Mouse (Mus musculus): ENCODE results near the gene Helt. TPM values are rescaled to one million over a fixed set of nuclear protein-coding genes. Genes with fewer than 3 reads are reported as not detected.

Helt gene
- not detected for total RNA-seq (2021)
- long read RNA-seq, experiment 1, partial matches to known transcripts: 0 of 1 reads
- long read RNA-seq, experiment 1, other reads (novel, unspliced or antisense): 0 of 1 reads
- long read RNA-seq, experiment 2: 0 reads

DNA sequence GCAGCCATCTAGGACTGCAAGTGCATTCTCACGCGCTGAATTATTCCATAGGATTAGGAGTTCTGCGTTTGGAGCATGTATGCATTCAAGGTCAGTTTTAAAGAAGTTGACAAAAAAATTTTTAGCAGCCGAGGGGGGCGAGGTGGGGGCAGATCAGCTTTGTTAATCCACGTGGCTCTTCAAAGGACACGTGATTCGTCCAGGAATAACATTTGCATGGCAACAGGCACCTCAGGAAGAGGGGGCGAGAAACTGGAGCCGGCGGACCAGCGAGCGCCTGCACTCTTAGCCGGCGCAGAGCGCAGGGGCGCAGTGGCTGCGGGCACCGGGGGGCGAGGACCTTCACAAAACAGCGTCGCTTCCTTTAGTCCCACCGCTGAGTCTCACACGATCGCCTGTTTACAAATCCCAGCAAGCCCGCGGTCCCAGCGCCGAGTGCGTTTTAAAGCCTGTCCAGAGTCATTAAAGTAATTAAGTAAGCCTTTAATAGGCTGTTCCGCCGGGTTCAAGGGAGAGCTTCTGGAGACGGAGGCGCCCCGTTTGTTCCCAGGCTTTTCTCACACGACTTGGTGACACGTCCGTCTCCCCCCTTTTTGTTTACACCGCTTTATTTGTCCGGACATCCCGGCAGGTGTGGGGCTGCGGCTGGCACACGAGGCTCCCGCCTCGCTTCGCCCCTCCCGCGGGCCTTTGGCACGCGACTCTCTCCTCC lies at the start of gene Helt:
TSS of gene Helt (minus strand) at position 491 of the 712 bp plus-strand sequence.
- DNase-seq (ENCODE audit: low spot score in 2 of 2): no peak

DNA sequence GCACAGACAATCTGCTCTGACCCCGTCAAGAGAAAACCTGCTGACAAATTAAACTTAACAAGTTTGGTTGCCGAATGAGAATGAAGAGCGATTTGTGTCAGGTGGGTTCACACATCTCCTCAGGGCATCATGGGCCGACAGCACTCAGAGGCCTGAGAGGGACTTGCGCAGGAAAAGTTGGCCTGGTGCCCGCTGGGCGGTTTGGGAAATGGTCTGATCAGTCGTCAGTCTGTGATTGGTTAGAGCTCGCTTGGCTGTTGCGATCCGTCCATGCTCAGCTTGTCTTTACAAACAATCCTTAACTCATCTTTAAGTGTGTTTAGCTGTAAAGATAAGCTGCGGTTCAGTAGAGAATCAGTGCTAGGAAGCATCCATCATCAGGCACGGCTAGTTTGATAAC lies 47.8 kb upstream of the Helt start:
- no peak for DNase-seq (ENCODE audit: low spot score in 2 of 2)

DNA sequence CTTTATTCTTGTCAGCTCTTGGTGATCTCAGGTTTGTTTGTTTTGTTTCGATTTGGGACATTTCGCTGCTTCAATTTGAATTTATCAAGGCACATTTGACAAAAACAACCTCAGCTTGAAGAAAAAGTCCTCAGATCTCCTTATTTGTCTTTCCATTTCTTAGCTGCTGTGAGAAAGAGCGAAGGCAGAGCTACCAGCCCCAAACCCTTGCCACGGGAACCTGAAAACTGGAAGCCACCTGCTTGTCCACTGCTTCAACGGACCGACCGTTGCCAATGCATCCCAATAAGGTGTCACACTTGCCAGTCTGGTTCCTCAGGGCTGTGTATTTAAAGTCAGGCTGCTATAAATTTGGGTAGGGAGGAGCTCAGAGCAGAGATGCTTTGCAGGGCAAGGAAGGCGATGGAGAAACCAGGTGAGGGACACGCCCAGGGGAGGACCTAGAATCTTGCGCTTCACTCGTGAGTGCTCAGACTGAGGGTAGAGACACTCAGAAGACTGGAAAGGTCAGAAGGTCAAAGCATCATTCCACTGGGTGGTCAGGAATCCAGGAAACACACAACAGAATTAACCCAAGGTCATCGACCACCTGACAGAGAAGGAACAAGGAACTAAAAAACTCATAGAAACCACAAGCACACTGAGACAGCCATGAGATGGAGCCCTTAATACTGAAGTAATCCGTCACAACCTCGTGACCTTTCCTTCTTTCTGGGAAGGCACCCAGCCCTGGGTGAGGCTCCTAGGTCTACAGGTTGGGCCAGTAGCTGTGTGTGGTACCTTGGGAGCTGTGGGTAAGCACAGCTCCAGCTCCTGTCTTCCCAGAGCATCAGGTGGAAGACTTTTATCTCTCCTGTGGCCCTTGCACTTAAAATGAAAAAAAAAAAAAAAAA lies 46.2 kb upstream of the Helt start:
- no peak for DNase-seq (ENCODE audit: low spot score in 2 of 2)

DNA sequence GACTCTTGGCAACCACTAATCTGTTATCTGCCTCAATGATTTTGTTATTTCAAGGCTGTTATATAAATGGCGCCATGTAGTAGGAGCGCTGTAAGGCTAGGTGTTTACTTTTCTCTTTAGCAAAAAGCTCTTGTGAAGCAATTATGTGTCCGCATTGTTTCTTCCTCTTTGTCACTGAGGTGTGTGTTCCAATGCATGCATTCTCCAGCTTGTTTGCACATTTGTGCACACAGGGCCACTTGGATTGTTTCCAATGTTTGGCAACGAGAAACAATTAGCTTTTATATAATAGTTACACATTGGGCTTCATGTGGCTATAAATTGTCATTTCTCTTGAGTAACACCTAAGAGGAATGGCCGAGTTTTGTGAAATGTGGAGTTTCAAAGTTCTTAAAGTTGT lies 44.8 kb upstream of the Helt start:
- no peak for DNase-seq (ENCODE audit: low spot score in 2 of 2)

DNA sequence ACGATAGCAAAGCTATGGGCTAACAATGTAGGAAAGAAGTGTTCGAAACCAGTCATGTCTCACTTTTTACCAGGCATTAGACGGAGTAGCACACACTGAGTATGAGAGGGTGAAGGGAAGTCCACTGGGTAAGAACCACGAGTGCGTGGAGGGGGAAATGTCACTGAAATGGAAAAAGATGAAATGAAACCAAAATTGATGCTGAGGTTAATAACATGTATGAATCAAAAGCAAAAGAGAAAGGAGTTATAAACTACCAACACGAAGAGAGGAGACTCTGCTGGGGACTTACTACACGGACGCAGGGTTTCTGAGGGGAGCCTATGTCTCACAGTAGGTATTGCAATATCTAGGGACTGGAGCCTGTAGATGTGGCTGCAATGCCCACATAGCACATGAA lies 41.9 kb upstream of the Helt start:
- DNase-seq (ENCODE audit: low spot score in 2 of 2): no peak

DNA sequence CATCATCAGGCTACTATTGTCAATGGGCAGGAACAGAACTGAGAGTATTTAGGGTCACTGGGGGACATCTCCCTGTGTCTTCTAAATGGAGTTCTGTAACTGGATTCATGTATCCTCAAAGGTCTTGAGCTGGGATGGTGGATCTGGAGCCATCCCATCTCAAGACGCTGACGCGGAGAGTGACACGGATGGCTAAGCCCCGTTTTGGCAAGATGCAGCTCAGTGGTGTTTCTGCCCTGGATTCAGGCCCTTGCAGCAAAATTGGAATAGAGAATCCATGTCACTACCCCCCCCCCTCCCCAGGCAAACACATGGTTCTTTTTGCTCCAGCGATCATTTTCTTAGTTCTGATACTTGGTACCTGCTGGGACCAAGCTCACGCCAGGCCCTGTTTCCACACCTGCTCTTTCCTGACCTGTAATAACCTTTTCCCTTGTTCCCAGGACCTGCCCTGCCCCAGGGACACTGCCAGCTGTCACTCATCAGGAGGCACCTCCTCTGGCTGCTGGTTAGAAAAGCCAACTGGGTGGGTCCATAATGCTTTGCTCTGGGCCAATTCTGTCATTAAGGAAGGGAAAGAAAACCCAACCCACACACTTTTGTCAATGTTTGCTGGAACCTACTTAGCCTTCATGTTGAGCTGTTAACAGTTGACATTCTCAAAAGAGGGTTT lies 38.1 kb upstream of the Helt start:
- DNase-seq (ENCODE audit: low spot score in 2 of 2): no peak

DNA sequence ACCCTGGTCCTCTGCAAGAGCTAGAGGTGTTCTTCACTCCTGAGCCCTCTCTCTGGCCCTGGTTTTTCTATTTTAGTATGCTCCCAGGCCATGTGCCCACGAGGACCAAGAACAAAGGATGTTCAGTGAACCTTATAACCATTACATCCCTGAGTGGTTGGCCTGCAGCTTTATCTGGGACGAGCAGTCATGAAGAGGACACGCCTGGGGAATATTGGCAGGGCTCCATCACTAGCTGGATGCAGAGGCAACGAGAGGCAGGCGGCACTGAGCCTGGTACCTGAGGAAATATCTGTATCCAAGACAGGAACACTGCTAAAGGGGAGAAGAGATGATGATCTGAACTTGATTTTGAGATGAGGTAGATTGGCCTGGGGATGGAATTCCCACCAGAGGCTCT lies 37.3 kb upstream of the Helt start:
- no peak for DNase-seq (ENCODE audit: low spot score in 2 of 2)

DNA sequence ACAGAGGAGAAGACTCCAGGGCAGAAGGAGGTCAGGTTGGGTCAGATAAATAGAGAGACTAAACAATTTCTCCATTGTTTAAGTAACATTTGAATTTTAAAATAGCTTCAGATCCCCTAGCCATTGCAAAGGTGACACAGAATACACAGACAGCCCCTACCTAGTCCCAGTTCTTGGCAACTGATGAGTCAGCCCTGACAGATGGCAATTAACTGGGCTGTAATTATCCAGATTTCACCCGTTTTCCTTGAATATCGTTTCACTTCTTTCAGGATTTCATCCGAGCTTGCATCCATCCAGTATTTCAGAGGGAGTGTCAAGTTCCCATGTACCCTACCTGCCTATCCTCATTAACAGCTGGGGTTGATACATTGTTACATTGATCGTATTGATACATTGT lies 34.9 kb upstream of the Helt start:
- no peak for DNase-seq (ENCODE audit: low spot score in 2 of 2)

DNA sequence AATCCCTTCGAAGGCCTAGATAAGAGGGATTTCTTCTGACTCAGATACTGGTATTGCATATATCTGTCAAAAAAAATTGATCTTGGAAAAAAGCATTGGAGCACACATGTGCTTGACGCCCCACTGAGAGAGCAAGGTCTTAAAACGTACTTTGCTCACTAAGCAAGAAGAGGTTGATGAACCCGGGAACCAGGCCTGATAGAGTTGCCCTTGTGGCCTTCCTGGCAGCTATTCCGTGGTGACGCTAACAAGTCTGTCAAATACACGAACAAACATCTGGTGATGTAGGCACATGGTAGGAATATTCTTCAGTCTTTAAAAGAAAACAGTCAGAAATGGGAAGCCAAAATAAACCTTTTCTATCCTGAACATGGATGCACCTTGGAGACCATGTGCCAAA lies 32.8 kb upstream of the Helt start:
- no peak for DNase-seq (ENCODE audit: low spot score in 2 of 2)

DNA sequence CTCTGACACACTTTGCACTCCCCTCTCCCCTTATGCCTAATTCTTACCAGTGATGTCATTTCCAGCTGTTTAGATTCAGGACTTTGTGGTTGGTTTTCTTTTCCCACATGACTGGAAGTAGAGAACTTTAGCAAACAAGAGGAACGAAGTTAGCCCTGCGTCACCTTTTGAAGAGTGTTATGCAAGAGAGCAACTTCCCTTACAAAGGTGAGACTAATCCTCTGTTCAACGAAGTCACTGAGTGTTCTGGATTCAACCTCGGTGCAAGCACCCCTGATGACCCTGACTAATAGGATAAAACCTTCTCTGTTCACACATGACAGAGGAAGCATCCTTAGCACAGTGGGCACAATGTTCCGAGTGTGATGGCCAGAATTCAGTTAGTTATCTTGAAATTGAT lies 32.2 kb upstream of the Helt start:
- no peak for DNase-seq (ENCODE audit: low spot score in 2 of 2)

DNA sequence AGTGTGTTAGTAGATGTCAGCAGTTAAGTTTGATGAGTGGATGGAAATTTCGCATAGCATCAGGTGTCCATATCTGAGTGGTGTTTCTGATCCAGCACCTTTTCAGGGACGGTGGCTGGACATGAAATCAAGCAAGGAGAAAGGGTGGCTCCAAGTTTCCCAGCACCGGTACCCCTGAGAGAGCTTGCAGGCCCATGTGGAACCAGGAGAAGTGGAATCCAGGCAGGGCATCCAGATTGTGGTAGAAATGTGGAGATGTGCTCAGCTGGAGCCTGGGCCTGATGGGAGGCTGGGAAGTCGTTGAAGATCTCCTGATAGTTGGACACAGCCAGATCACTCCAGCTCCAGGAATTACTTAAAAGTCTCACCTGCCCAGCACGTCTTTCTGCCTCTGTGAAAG lies 30.2 kb upstream of the Helt start:
- DNase-seq (ENCODE audit: low spot score in 2 of 2): no peak

DNA sequence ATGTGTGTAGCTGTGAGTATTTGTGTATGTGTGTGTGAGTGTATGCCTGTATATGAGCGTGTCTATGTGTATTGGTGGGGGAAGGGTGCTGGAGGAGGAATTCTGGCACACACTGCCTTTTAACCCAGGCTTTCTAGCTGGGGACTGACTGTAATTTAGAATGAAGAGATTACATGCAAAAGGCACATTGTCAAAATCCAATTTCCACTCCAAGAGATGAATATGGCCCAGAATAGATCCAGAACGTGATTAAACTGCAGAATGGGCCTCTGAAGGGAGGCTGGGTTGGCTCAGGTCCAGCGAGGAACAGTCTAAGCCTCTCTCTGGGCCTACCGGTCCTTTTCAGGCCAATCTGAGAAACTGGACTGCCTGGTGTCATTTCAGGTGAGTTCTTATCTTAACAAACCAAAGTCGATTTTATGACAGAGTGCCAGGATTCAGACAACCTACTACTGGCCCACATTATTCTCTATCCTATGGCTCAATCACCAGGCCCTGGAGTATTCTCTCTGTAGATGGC lies 29.3 kb upstream of the Helt start:
- no peak for DNase-seq (ENCODE audit: low spot score in 2 of 2)

DNA sequence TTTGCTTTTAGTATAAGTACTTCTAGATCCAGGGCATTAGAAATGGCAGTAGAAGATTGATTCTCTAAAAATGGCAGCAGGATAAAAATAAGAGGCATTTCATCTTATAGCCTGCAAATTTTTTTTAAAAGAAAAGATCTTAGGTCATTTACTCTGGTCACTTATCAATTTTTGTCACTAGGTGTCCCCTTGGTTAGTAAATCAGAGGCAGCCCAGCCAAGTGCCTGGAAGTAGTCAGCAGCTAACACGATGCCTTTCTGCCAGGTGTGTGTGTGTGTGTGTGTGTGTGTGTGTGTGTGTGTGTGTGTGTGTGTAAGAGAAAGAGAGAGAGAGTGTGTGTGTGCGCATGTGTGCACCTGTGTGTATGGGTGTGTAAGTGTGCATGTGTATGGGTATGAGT lies 28.4 kb upstream of the Helt start:
- no peak for DNase-seq (ENCODE audit: low spot score in 2 of 2)

DNA sequence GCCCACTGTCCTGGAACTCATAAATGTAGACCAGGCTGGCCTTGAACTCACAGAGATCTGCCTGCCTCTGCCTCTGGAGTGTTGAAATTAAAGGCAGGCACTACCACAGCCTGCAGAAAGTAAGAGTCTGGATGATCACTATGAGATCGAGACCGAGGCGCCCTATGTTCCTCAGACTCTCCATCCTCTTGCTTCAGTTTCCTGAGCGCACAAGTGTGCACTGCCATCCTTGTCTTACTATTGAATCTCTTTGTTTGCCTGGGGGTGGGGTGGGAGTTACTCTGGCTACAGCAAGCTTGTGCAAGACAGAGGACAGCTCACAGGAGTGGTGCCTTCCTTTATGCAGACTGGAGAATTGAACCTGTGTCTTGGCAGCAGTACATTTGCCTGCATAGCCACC lies 27.9 kb upstream of the Helt start:
- DNase-seq (ENCODE audit: low spot score in 2 of 2): no peak

DNA sequence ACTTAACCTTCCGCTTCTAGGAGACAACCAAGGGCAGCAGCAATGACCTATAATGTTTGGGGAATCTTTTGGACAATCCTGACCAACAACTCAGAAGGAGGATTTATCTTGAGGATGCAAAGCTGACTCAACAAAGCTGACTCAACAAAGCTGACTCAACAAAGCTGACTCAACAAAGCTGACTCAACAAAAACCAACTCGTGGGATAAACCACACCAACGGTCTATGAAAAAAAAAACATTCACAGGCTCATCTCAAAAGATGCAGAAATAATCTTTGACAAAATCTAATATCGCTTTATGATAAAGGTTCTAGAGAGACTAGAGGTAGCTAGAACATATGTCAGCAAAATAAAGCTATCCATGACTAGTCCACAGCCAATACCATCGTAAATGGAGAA lies 24.3 kb upstream of the Helt start:
- DNase-seq (ENCODE audit: low spot score in 2 of 2): no peak

DNA sequence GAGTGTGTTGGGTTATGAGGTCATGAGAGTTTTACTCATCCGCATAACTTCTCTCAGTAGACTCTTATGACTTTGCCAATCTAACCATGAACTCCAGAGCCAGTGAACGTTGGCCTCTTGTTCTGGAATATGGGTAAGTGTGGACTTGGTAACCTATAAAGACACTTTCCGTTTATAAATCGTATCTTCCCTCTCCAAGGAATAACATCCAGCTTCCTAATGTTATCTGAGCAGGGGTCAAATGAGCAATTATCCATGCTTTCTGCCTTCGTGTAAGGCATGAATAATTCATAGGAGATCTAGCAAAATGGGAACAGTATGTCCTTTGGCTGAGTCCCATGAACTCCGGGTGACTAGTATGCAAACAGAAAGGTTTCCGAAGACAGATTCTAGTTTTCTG lies 22.7 kb upstream of the Helt start:
- DNase-seq (ENCODE audit: low spot score in 2 of 2): no peak

DNA sequence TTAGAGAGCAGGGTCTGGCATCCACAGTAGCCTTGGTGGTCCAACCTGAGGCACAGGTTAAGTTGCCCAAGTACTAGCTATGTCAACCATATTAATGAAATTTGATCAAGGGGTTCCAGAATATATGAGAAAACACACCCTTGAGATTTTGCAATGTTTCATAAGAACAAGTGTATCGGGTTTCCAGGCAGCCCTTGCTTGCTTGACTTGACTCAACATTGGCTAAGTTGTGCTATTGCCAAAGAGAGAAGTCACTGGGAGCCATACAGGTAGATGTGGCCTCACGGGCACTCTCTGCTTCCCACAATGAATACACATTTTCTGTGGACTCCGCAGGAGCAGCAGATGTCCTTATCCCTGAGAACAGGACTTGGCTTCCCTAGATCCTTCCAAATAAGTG lies 19.3 kb upstream of the Helt start:
- no peak for DNase-seq (ENCODE audit: low spot score in 2 of 2)

DNA sequence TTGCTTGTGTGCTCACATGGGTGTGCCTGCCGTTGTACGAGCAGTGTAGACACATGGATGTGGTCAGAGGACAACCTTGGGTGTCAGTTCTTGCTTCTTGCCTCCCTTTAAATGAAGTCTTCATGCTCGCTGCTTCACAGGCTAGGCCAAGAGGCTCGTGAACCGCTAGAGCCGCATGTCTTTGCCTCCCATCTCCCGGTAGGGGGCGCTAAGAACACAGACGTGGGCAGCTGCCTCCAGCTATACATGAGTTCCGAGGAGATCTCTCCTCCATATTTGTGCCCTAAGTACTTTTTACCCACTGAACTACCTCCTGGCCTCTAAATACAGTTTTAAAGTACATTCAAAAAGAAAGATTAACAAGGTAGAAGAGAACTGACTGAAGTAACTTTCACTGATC lies 16.7 kb upstream of the Helt start:
- DNase-seq (ENCODE audit: low spot score in 2 of 2): peak; percentile 74 to 86

DNA sequence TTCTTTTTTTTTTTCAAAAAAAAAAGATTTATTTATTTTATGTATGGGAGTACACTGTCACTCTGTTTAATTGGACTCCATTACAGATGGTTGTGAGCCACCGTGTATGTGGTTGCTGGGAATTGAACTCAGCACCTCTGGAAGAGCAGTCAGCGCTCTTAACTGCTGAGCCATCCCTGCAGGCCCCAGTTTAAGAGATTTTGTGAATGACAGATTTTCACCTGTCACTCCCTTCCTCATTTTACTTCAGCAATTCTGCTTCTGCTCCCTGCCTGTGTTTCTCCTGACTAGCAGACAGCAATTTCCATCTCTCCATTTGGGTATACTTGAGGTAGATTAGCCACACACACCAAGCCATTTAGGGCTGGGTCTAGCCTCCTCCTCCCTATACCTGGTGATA lies 13.7 kb upstream of the Helt start:
- DNase-seq (ENCODE audit: low spot score in 2 of 2): no peak

DNA sequence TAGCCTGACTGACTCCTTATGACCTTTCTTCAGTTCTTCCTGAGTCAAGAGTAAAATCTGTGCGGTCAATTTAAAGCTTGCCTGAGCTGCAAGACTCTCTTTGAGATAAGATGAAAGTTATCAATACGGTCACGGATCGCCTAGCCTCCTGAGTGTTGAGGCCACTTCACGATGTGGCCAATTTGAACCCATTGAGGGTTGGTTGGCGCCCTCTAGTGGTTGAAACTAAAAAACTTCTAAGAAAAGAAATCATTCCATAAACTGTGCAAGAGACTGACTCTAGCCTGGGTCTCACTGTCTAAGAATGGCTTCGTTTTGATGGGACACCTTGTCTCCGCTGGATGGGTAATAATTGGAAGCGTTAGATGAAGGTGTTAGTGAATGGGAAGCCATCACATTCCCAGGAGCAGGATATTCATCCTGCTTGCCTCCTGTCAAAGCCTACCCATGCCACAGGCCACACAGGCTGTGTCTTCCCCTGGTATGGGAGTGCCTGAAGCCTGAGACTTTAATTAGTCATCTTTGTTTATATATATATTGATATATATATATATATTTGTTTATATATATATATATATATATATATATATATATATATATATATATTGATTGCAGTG lies 11.4 kb upstream of the Helt start:
- peak in 1 of 2 experiments; percentile 34 for DNase-seq (ENCODE audit: low spot score in 2 of 2)

DNA sequence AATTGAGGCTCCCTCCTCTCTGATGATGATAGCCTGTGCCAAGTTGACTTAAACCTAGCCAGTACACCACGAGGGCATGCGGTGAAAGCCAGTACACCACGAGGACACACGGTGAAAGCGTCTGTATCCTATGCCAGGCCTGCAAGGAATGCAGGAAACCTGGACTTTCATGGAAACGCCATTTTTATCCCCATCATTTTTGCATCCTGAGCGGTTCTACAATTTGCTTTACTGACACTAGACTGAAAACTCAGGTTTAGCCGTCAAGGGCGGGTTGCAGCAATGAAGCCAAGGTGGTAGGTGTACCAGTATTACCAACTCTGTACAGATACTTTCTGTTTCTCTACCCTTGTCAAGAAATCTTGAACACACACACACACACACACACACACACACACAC lies 7.7 kb upstream of the Helt start:
- no peak for DNase-seq (ENCODE audit: low spot score in 2 of 2)

Measured in left cerebral cortex, adult 18-20 months (tissue).